Mouse (Mus musculus): ENCODE data around the gene Gns.

Gns gene

GRCm38 (mm10) chr10:121365781-121366272, 937 bp downstream of the Gns start:
- DNase-seq (ENCODE audit: low spot score in 2 of 2): no peak

- DNase-seq (ENCODE audit: low spot score in 2 of 2): no peak
Measured at GRCm38 (mm10) chr10:121367271-121367670, 2.4 kb downstream of the Gns start.

- no peak for DNase-seq (ENCODE audit: low spot score in 2 of 2)
Measured at GRCm38 (mm10) chr10:121367780-121368179, 2.9 kb downstream of the Gns start.

GRCm38 (mm10) chr10:121368783-121369465, 4.0 kb downstream of the Gns start:
- no peak for DNase-seq (ENCODE audit: low spot score in 2 of 2)

GRCm38 (mm10) chr10:121370777-121371176, 5.9 kb downstream of the Gns start:
- DNase-seq (ENCODE audit: low spot score in 2 of 2): no peak

- DNase-seq (ENCODE audit: low spot score in 2 of 2): no peak
Measured at GRCm38 (mm10) chr10:121374013-121374412, 9.1 kb downstream of the Gns start.

- no peak for DNase-seq (ENCODE audit: low spot score in 2 of 2)
Measured at GRCm38 (mm10) chr10:121374693-121375620, 10.1 kb downstream of the Gns start.

- DNase-seq (ENCODE audit: low spot score in 2 of 2): no peak
Measured at GRCm38 (mm10) chr10:121375649-121376493, 11.0 kb downstream of the Gns start.

GRCm38 (mm10) chr10:121376530-121377271, 11.8 kb downstream of the Gns start:
- DNase-seq (ENCODE audit: low spot score in 2 of 2): no peak

GRCm38 (mm10) chr10:121379387-121379786, 14.5 kb downstream of the Gns start:
- DNase-seq (ENCODE audit: low spot score in 2 of 2): no peak

- DNase-seq (ENCODE audit: low spot score in 2 of 2): no peak
Measured at GRCm38 (mm10) chr10:121381280-121381679, 16.4 kb downstream of the Gns start.

- no peak for DNase-seq (ENCODE audit: low spot score in 2 of 2)
Measured at GRCm38 (mm10) chr10:121384710-121385109, 19.8 kb downstream of the Gns start.

GRCm38 (mm10) chr10:121385695-121386094, 20.8 kb downstream of the Gns start:
- DNase-seq (ENCODE audit: low spot score in 2 of 2): no peak

- no peak for DNase-seq (ENCODE audit: low spot score in 2 of 2)
Measured at GRCm38 (mm10) chr10:121386347-121386746, 21.5 kb downstream of the Gns start.

- no peak for DNase-seq (ENCODE audit: low spot score in 2 of 2)
Measured at GRCm38 (mm10) chr10:121390602-121391001, 25.7 kb downstream of the Gns start.

- DNase-seq (ENCODE audit: low spot score in 2 of 2): no peak
Measured at GRCm38 (mm10) chr10:121391901-121392300, 27.0 kb downstream of the Gns start.

GRCm38 (mm10) chr10:121394270-121394669, 29.4 kb downstream of the Gns start:
- DNase-seq (ENCODE audit: low spot score in 2 of 2): no peak

GRCm38 (mm10) chr10:121394789-121395325, 30.0 kb downstream of the Gns start:
- no peak for DNase-seq (ENCODE audit: low spot score in 2 of 2)

GRCm38 (mm10) chr10:121395542-121396176, 30.8 kb downstream of the Gns start:
- DNase-seq (ENCODE audit: low spot score in 2 of 2): no peak

- no peak for DNase-seq (ENCODE audit: low spot score in 2 of 2)
Measured at GRCm38 (mm10) chr10:121398599-121398998, 33.7 kb downstream of the Gns start.
